In the genomic region with DNA sequence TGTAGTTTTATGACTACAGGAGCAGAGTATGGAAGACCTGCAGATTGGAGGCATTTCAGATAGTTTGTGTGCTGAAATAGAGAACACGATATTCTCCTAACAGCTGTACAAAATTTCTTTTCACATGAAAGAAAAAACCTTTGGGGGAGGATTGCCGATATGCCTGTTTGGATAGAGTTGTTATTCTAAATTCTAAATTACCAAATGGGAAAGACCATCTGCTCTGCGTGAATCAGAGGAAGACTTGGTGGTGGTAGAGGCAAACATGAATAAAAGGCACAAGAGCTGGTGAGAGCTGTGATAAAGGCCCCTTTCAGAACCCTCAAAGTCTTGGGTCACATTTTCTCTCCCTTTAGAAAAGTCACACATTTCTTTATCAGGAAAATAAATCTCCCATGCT, we compare ENCODE assay signal across 13 mouse cellular contexts.
"Had no signal": no experiment of that assay in that cellular context is flagged by ENCODE, and none has a peak within 500 bp of the region (broad histone marks: within the 10 kb centered on the region; RNA-seq: fewer than 3 reads in every experiment).

No protein-coding gene starts in this region.

- H3K27ac ChIP-seq: limb, embryonic 12.5 days; liver, embryonic 13.5 days; midbrain, embryonic 12.5 days; stomach, embryonic 15.5 days had no signal

- H3K4me3 ChIP-seq: limb, embryonic 12.5 days; liver, embryonic 13.5 days; midbrain, embryonic 12.5 days; stomach, embryonic 15.5 days had no signal

- ATAC-seq: intestine, postnatal 0 days; liver, postnatal 0 days; midbrain, embryonic 16.5 days had no signal

- DNase-seq: kidney, adult 9 months; kidney, postnatal 10 days; kidney, postnatal 4 days; liver; liver, embryonic 13.5 days; liver, postnatal 0 days; spleen, adult 18-20 months; thymus, postnatal 36 days had no signal
